Mouse (Mus musculus): ENCODE measurements around the gene Adam30. TPM values are rescaled to one million over a fixed set of nuclear protein-coding genes. Genes with fewer than 3 reads are reported as not detected.

The Adam30 gene
- polyA plus RNA-seq, 1 experiment from 2014 or later: not detected

- H3K9me3 ChIP-seq (ENCODE audit: control insufficient read depth, low read depth, low read length): no peaks in the 10 kb centered on the region
- no peak overlapping the region for H3K27ac ChIP-seq (ENCODE audit: low read length)
- no peak overlapping the region for H3K4me2 ChIP-seq (replicated peaks; ENCODE audit: low read depth, low read length)
- H3K9ac ChIP-seq (replicated peaks; ENCODE audit: low read depth, low read length): no peak overlapping the region
- 45% methylated on average over 2 of the region's 2 CpGs for WGBS
- H3K4me3 ChIP-seq (ENCODE audit: low read depth, low read length): no peak overlapping the region
- H3K4me1 ChIP-seq (ENCODE audit: control insufficient read depth, insufficient read depth, low read length): no peaks in the 10 kb centered on the region
- no peaks in the 10 kb centered on the region for H3K27me3 ChIP-seq (ENCODE audit: control insufficient read depth, insufficient read depth, low read length)
- no peak for ATAC-seq (ENCODE audit: insufficient number of reproducible peaks, insufficient read depth, low FRiP score, low read depth)
- H3K36me3 ChIP-seq (ENCODE audit: control insufficient read depth, insufficient read depth, low read length): no peaks in the 10 kb centered on the region
Measured at GRCm38 (mm10) chr3:98157585-98157984, 2.8 kb upstream of the Adam30 start.

DNA sequence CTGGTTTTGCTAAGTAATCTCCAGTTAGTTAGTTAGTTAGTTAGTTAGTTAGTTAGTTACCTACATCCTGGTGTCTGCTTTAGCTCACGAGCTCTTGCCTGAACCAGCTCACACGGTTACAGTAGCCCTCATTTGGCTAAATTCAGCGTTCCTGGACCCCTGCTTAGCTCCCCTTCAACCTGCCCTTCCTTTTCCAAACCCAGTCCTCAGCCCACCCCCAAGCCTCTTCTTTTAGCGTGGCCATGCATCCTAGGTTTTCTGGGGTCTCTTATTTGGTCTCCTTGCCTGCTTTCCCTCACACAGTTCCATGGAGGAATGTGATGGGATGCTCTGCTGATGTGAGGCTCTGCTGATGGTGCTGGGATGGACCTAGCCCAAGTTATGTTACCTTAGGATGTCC is 1.8 kb upstream of the Adam30 start:
- 77% methylated on average over 4 of the region's 4 CpGs for WGBS
- no peak overlapping the region for H3K4me2 ChIP-seq (replicated peaks; ENCODE audit: low read depth, low read length)

GRCm38 (mm10) chr3:98159289-98159688 is 1.1 kb upstream of the Adam30 start:
- Histone ChIP-seq H3K9me3 (ENCODE audit: control insufficient read depth, low read depth, low read length) (no peaks in the 10 kb centered on the region), H3K27me3 (ENCODE audit: control insufficient read depth, insufficient read depth, low read length) (no peaks in the 10 kb centered on the region), H3K36me3 (ENCODE audit: control insufficient read depth, insufficient read depth, low read length) (no peaks in the 10 kb centered on the region), H3K9ac (replicated peaks; ENCODE audit: low read depth, low read length) (no peak overlapping the region), H3K4me2 (replicated peaks; ENCODE audit: low read depth, low read length) (no peak overlapping the region), H3K4me3 (ENCODE audit: low read depth, low read length) (no peak overlapping the region), H3K27ac (ENCODE audit: low read length) (no peak overlapping the region), H3K4me1 (ENCODE audit: control insufficient read depth, insufficient read depth, low read length) (no peaks in the 10 kb centered on the region)
- WGBS: 31% methylated on average over 4 of the region's 4 CpGs
- no peak for ATAC-seq (ENCODE audit: insufficient number of reproducible peaks, insufficient read depth, low FRiP score, low read depth)

More for the DNA sequence above, 1.8 kb upstream of the Adam30 start:
- no peaks in the 10 kb centered on the region for H3K27me3 ChIP-seq (ENCODE audit: control insufficient read depth, insufficient read depth, low read length)
- no peak overlapping the region for H3K4me3 ChIP-seq (ENCODE audit: low read depth, low read length)
- no peak overlapping the region for H3K9ac ChIP-seq (replicated peaks; ENCODE audit: low read depth, low read length)
- H3K4me1 ChIP-seq (ENCODE audit: control insufficient read depth, insufficient read depth, low read length): no peaks in the 10 kb centered on the region
- ATAC-seq (ENCODE audit: insufficient number of reproducible peaks, insufficient read depth, low FRiP score, low read depth): no peak
- H3K27ac ChIP-seq (ENCODE audit: low read length): no peak overlapping the region
- no peaks in the 10 kb centered on the region for H3K9me3 ChIP-seq (ENCODE audit: control insufficient read depth, low read depth, low read length)
- H3K36me3 ChIP-seq (ENCODE audit: control insufficient read depth, insufficient read depth, low read length): no peaks in the 10 kb centered on the region

- Histone ChIP-seq H3K4me1 (ENCODE audit: control insufficient read depth, insufficient read depth, low read length) (no peaks in the 10 kb centered on the region), H3K4me2 (replicated peaks; ENCODE audit: low read depth, low read length) (no peak overlapping the region), H3K9me3 (ENCODE audit: control insufficient read depth, low read depth, low read length) (peaks cover 5% of the 10 kb centered on the region), H3K36me3 (ENCODE audit: control insufficient read depth, insufficient read depth, low read length) (no peaks in the 10 kb centered on the region), H3K27ac (ENCODE audit: low read length) (no peak overlapping the region), H3K27me3 (ENCODE audit: control insufficient read depth, insufficient read depth, low read length) (no peaks in the 10 kb centered on the region), H3K4me3 (ENCODE audit: low read depth, low read length) (no peak overlapping the region), H3K9ac (replicated peaks; ENCODE audit: low read depth, low read length) (no peak overlapping the region)
- ATAC-seq (ENCODE audit: insufficient number of reproducible peaks, insufficient read depth, low FRiP score, low read depth): no peak
- 82% methylated on average over 4 of the region's 4 CpGs for WGBS
Measured at GRCm38 (mm10) chr3:98178340-98178739, 17.9 kb downstream of the Adam30 start.

GRCm38 (mm10) chr3:98180805-98181204 is 20.4 kb downstream of the Adam30 start:
- Histone ChIP-seq H3K27ac (ENCODE audit: low read length) (no peak overlapping the region), H3K4me3 (ENCODE audit: low read depth, low read length) (no peak overlapping the region), H3K9ac (replicated peaks; ENCODE audit: low read depth, low read length) (no peak overlapping the region), H3K4me1 (ENCODE audit: control insufficient read depth, insufficient read depth, low read length) (no peaks in the 10 kb centered on the region), H3K9me3 (ENCODE audit: control insufficient read depth, low read depth, low read length) (peaks cover 3% of the 10 kb centered on the region; the same call in 1 of the 2 replicates), H3K4me2 (replicated peaks; ENCODE audit: low read depth, low read length) (no peak overlapping the region), H3K27me3 (ENCODE audit: control insufficient read depth, insufficient read depth, low read length) (no peaks in the 10 kb centered on the region), H3K36me3 (ENCODE audit: control insufficient read depth, insufficient read depth, low read length) (no peaks in the 10 kb centered on the region)
- no peak for ATAC-seq (ENCODE audit: insufficient number of reproducible peaks, insufficient read depth, low FRiP score, low read depth)
- 23% methylated on average over 7 of the region's 7 CpGs for WGBS

DNA sequence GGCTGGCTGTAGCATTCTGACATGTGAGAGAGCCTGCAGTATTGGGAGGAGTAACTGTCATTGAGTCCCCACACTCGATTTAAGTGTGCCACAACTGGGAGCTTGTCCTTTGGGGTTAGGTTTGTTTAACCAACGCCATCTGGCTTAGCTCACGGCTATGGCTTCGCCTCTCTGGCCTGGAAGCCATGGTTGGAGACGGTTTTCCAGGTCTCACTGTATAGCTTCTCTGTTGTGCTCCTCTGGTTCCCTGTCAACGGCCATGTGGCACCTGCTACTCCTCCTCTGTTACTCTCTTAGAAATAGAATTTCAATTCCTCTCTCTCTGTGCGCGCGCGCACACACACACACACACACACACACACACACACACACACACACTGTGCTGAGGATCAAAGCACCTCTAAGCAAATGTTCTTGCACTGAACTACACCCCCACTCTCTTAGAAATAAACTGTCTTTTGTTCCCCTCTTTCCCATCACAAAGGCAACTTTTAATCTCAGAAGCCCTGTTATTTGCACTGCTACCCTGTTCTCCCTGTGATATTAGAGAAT is 24.8 kb downstream of the Adam30 start:
- WGBS: 44% methylated on average over 10 of the region's 10 CpGs
- H3K27ac ChIP-seq (ENCODE audit: low read length): no peak overlapping the region
- H3K4me3 ChIP-seq (ENCODE audit: low read depth, low read length): no peak overlapping the region
- no peak overlapping the region for H3K4me2 ChIP-seq (replicated peaks; ENCODE audit: low read depth, low read length)
- H3K27me3 ChIP-seq (ENCODE audit: control insufficient read depth, insufficient read depth, low read length): no peaks in the 10 kb centered on the region
- H3K4me1 ChIP-seq (ENCODE audit: control insufficient read depth, insufficient read depth, low read length): no peaks in the 10 kb centered on the region
- H3K9ac ChIP-seq (replicated peaks; ENCODE audit: low read depth, low read length): no peak overlapping the region
- no peaks in the 10 kb centered on the region; the same call in 1 of the 2 replicates for H3K9me3 ChIP-seq (ENCODE audit: control insufficient read depth, low read depth, low read length)
- ATAC-seq (ENCODE audit: insufficient number of reproducible peaks, insufficient read depth, low FRiP score, low read depth): peak; percentile 33; the same call in 1 of the 2 replicates
- H3K36me3 ChIP-seq (ENCODE audit: control insufficient read depth, insufficient read depth, low read length): no peaks in the 10 kb centered on the region

GRCm38 (mm10) chr3:98187777-98188176 is 27.3 kb downstream of the Adam30 start:
- Histone ChIP-seq H3K9ac (replicated peaks; ENCODE audit: low read depth, low read length) (no peak overlapping the region), H3K4me2 (replicated peaks; ENCODE audit: low read depth, low read length) (no peak overlapping the region), H3K36me3 (ENCODE audit: control insufficient read depth, insufficient read depth, low read length) (no peaks in the 10 kb centered on the region), H3K9me3 (ENCODE audit: control insufficient read depth, low read depth, low read length) (no peaks in the 10 kb centered on the region; the same call in 1 of the 2 replicates), H3K27me3 (ENCODE audit: control insufficient read depth, insufficient read depth, low read length) (no peaks in the 10 kb centered on the region), H3K4me3 (ENCODE audit: low read depth, low read length) (no peak overlapping the region), H3K27ac (ENCODE audit: low read length) (no peak overlapping the region), H3K4me1 (ENCODE audit: control insufficient read depth, insufficient read depth, low read length) (no peaks in the 10 kb centered on the region)
- 84% methylated on average over 3 of the region's 3 CpGs for WGBS
- ATAC-seq (ENCODE audit: insufficient number of reproducible peaks, insufficient read depth, low FRiP score, low read depth): no peak

DNA sequence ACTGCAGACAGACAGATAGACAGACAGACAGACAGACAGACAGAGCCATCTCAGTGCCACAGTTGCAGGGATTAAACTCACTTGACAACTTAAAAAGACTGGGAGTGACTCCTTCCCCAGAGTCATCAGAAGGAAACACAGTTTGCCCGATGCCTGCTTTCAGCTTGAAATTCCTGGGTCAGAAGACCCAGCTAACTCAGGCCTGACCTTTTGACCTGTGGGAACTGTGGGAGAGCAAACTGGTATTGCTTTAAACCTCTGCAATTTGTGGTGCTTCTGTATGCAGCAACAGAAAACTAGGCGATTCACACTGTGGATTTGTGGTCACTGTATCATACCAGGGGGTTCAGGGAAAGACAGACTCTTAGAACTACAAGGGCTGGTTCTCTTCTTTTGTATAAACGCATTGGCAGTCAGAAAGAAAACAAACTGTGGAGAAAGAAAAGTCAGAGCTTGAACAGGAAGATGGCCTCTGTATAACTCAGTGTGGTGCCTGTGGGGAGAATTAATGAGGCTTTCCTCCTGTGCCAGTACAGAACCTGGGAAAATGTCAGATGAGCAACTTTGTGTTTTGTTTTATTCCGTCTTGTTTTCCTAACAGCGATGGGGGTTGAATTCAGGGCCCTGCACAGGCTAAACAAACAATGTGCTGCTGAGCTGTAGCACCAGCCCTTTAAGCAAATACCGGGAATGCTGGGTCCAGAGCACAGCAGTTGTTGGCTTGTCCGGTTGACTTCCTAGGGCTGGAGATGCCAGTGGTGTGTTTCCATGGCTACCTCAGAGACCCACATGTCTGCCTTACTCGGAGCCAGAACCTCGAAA is 37.5 kb downstream of the Adam30 start:
- Histone ChIP-seq H3K27ac (ENCODE audit: low read length) (no peak overlapping the region), H3K4me2 (replicated peaks; ENCODE audit: low read depth, low read length) (no peak overlapping the region), H3K4me3 (ENCODE audit: low read depth, low read length) (no peak overlapping the region), H3K9ac (replicated peaks; ENCODE audit: low read depth, low read length) (no peak overlapping the region), H3K27me3 (ENCODE audit: control insufficient read depth, insufficient read depth, low read length) (no peaks in the 10 kb centered on the region), H3K9me3 (ENCODE audit: control insufficient read depth, low read depth, low read length) (no peaks in the 10 kb centered on the region), H3K36me3 (ENCODE audit: control insufficient read depth, insufficient read depth, low read length) (no peaks in the 10 kb centered on the region), H3K4me1 (ENCODE audit: control insufficient read depth, insufficient read depth, low read length) (peaks cover 11% of the 10 kb centered on the region)
- peak; percentile 67; the same call in 1 of the 2 replicates for ATAC-seq (ENCODE audit: insufficient number of reproducible peaks, insufficient read depth, low FRiP score, low read depth)
- WGBS: 26% methylated on average over 9 of the region's 9 CpGs
